Mouse (Mus musculus): Measurements from ENCODE around the gene Eno3.

DNA sequence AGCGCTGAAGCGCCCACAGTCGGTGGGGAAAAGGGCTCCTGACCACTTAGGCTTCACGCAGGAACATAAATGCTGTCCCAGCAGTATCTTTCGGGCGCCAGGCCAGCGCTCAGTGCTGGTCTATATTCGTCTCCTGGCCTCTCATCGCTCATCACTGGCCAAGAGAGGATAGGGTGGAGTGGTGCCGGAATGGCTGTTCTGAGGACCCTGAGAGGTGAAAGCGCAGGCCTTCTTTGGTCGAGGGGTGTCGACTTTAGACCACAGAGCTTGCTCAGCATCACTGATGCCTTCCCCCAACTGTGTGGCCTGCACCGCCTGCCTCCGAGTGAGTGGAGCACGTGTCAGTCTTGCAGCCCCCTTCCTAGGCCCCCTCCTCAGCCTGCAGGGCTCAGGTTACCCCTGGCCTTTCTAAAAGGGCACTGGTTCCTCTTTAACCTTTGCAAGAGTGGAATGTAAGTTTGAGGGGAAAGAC is 510 bp upstream of the Eno3 start:
- TF ChIP-seq POLR2A (IDR thresholded peaks at IDR 0.05; ENCODE audit: insufficient read length, low read depth) (peak; percentile 44), MAX (IDR thresholded peaks at IDR 0.05; ENCODE audit: low read depth) (no peak), USF1 (IDR thresholded peaks at IDR 0.05; ENCODE audit: low read depth) (no peak), TCF12 (IDR thresholded peaks at IDR 0.05; ENCODE audit: insufficient read depth, poor library complexity, severe bottlenecking) (no peak), POLR2AphosphoS2 (IDR thresholded peaks at IDR 0.05; ENCODE audit: insufficient read length, low read depth) (peak; percentile 26), TCF3 (IDR thresholded peaks at IDR 0.05; ENCODE audit: insufficient read length, low read depth) (no peak), MYOG (IDR thresholded peaks at IDR 0.05; ENCODE audit: control insufficient read depth in 1 of 3, insufficient read depth in 1 of 3, insufficient read length in 2 of 3, low read depth in 2 of 3) (peak in 1 of 3 experiments; percentile 43), MYOD1 (IDR thresholded peaks at IDR 0.05; ENCODE audit: control insufficient read depth in 1 of 3, insufficient read length in 2 of 3, low read depth in 2 of 3) (peak in 1 of 3 experiments; percentile 55), E2F4 (IDR thresholded peaks at IDR 0.05; ENCODE audit: insufficient read depth) (no peak), CEBPB (IDR thresholded peaks at IDR 0.05; ENCODE audit: insufficient read depth, poor library complexity, severe bottlenecking) (no peak), SRF (IDR thresholded peaks at IDR 0.05; ENCODE audit: control insufficient read depth, insufficient read length, low read depth) (no peak)

All from myocyte (in vitro differentiated cells).